Comparison of ENCODE assay signal across 8 mouse cellular contexts in the genomic region with DNA sequence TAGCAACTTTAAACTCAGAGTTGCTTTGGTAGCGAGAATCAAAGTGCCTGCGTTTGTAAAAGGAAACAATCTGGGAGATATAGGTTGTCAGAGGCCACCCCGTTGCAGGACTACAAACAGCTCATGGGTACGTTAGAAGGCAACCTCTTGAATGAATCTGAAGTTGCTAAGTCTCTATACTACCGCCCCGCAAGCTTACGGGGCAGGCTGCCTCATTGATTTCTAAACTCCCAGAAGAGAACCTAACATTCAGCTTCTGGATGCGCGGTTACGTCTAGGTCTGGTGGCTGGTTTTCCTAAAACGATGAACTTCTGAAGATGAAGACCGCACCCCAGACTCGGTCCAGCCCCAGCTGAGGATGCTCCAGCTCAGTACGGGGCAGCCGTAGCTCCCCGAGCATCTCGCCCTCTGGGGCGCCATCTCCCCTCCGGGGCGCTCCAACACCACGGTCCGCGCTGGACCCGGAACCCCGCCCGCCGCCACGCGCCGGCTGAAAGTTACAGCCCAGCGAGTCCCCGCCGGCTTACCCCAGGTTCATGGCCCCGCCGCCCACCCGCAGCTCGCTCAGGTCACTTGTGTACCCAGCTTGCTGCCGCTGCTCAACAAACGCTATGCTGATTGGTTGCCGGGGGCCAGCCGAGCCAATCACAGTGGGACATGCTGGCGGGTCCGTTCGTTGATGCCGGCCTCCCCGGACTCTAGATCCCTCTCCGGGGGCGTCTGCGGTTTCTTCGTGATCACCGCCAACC. TPM values are rescaled to one million over a fixed set of nuclear protein-coding genes. Genes with fewer than 3 reads are reported as not detected.
DNase-seq lines count a peak whose midpoint lies in the region; ATAC-seq and TF ChIP-seq lines count a peak whose summit lies in the region.

A gene (minus strand): TSS at position 567 of the 750 bp plus-strand sequence.

- H3K9ac ChIP-seq in forebrain, embryonic 13.5 days = peak within 1 kb of the TSS; percentile 79
- peak within 1 kb of the TSS; percentile 74 for H3K9ac ChIP-seq in liver, postnatal 0 days (replicated peaks)
- H3K9ac ChIP-seq in neural tube, embryonic 14.5 days (replicated peaks; ENCODE audit: low read depth, low read length) = peak within 1 kb of the TSS; percentile 59

- H3K9me3 ChIP-seq in E14TG2a.4 (ENCODE audit: low read length) = no peaks in the 10 kb centered on the region
- no peaks in the 10 kb centered on the region for H3K9me3 ChIP-seq in forebrain, embryonic 13.5 days (replicated peaks)
- H3K9me3 ChIP-seq in liver, postnatal 0 days (ENCODE audit: low read length) = no peaks in the 10 kb centered on the region
- H3K9me3 ChIP-seq in neural tube, embryonic 14.5 days (ENCODE audit: control insufficient read depth, low read length) = no peaks in the 10 kb centered on the region

- peaks cover 20% of the 10 kb centered on the region for H3K4me1 ChIP-seq in E14TG2a.4 (replicated peaks; ENCODE audit: low read depth, low read length)
- H3K4me1 ChIP-seq in forebrain, embryonic 13.5 days = peaks cover 12% of the 10 kb centered on the region
- no peaks in the 10 kb centered on the region; the same call in 1 of the 2 replicates for H3K4me1 ChIP-seq in liver, postnatal 0 days (ENCODE audit: insufficient read depth)
- peaks cover 3% of the 10 kb centered on the region; the same call in 1 of the 2 replicates for H3K4me1 ChIP-seq in neural tube, embryonic 14.5 days (ENCODE audit: control insufficient read depth, insufficient read depth, low read length)

- TF ChIP-seq EP300 in liver, postnatal 0 days (IDR thresholded peaks at IDR 0.05; ENCODE audit: low read depth) = no peak

- WGBS in forebrain, embryonic 13.5 days = under 1% methylated on average over 51 of the region's 51 CpGs
- under 1% methylated on average over 51 of the region's 51 CpGs for WGBS in large intestine, adult 2 months
- WGBS in liver, postnatal 0 days (ENCODE audit: insufficient replicate concordance) = 1% methylated on average over 51 of the region's 51 CpGs
- WGBS in neural tube, embryonic 14.5 days = under 1% methylated on average over 51 of the region's 51 CpGs

- H3K27me3 ChIP-seq in E14TG2a.4 (ENCODE audit: insufficient read depth, low read length) = no peaks in the 10 kb centered on the region
- no peaks in the 10 kb centered on the region for H3K27me3 ChIP-seq in forebrain, embryonic 13.5 days
- H3K27me3 ChIP-seq in liver, postnatal 0 days (ENCODE audit: insufficient read depth, low read length) = no peaks in the 10 kb centered on the region
- H3K27me3 ChIP-seq in neural tube, embryonic 14.5 days (ENCODE audit: control insufficient read depth, insufficient read depth, low read length) = no peaks in the 10 kb centered on the region

- TF ChIP-seq CTCF in E14TG2a.4 (conservative IDR thresholded peaks at IDR 0.05; ENCODE audit: low read length) = no peak
- no peak for TF ChIP-seq CTCF in liver, postnatal 0 days (IDR thresholded peaks at IDR 0.05; ENCODE audit: low read depth)

- peak within 1 kb of the TSS; percentile 26; the same call in 1 of the 2 replicates for H3K27ac ChIP-seq in forebrain, embryonic 13.5 days
- H3K27ac ChIP-seq in liver, postnatal 0 days (ENCODE audit: low read depth) = peak within 1 kb of the TSS; percentile 34
- H3K27ac ChIP-seq in neural tube, embryonic 14.5 days (ENCODE audit: low read depth, low read length) = peak within 1 kb of the TSS; percentile 68

- peak; percentile 99 for ATAC-seq in forebrain, embryonic 13.5 days
- ATAC-seq in liver, postnatal 0 days = peak; percentile 99
- ATAC-seq in neural tube, embryonic 14.5 days (ENCODE audit: low read depth) = peak; percentile 99

- peak within 1 kb of the TSS; percentile 79 for H3K4me2 ChIP-seq in forebrain, embryonic 13.5 days
- H3K4me2 ChIP-seq in liver, postnatal 0 days (ENCODE audit: low read depth, low read length) = peak within 1 kb of the TSS; percentile 78
- peak within 1 kb of the TSS; percentile 68 for H3K4me2 ChIP-seq in neural tube, embryonic 14.5 days (ENCODE audit: low read depth, low read length)

- H3K4me3 ChIP-seq in E14TG2a.4 (replicated peaks; ENCODE audit: low read length) = peak within 1 kb of the TSS; percentile 94
- H3K4me3 ChIP-seq in forebrain, embryonic 13.5 days = peak within 1 kb of the TSS; percentile 71
- peak within 1 kb of the TSS; percentile 84 for H3K4me3 ChIP-seq in liver, postnatal 0 days (ENCODE audit: low read depth, low read length)
- H3K4me3 ChIP-seq in neural tube, embryonic 14.5 days (ENCODE audit: low read depth, low read length) = peak within 1 kb of the TSS; percentile 77

- peak; percentile 93 for DNase-seq in c-Kit-positive CD71-positive TER-119-positive erythroid progenitor cells, embryonic 14.5 days (ENCODE audit: low spot score)
- DNase-seq in heart, postnatal 10 days = peak; percentile 99 to 100
- peak; percentile 73 for DNase-seq in large intestine, adult 2 months (ENCODE audit: low read depth, low spot score)
- DNase-seq in liver, postnatal 0 days = peak; percentile 97
- peak; percentile 98 for DNase-seq in testis, postnatal 10 days (ENCODE audit: low spot score)

- intact Hi-C loops in heart, postnatal 10 days (cut with DNase I) = loop anchor here (5.0 kb wide), 1 partner anchor 234 kb away; no protein-coding TSS in a partner anchor

- H3K36me3 ChIP-seq in E14TG2a.4 (ENCODE audit: insufficient read depth, low read length) = peaks cover 10% of the 10 kb centered on the region
- H3K36me3 ChIP-seq in forebrain, embryonic 13.5 days (ENCODE audit: poor library complexity, severe bottlenecking) = peaks cover 2% of the 10 kb centered on the region; the same call in 1 of the 2 replicates
- no peaks in the 10 kb centered on the region for H3K36me3 ChIP-seq in liver, postnatal 0 days (replicated peaks; ENCODE audit: insufficient read depth, low read length)
- H3K36me3 ChIP-seq in neural tube, embryonic 14.5 days (ENCODE audit: control insufficient read depth, insufficient read depth, low read length) = no peaks in the 10 kb centered on the region

RNA-seq across cellular contexts. Expression of the gene that starts here (rescaled TPM):
- polyA plus RNA-seq in forebrain, embryonic 13.5 days (2015; fragmentation: Nextera tagmentation; extraction: Ambion mirVana) = 17.3 and 17.7 TPM in 2 replicates
- 1 to 10 TPM; 7.9 to 8.8 TPM for total RNA-seq in heart, postnatal 10 days (2021)
- polyA plus RNA-seq in large intestine, adult 2 months (2012; rRNA removed) = 0.72 and 1.2 TPM in 2 replicates
- polyA plus RNA-seq in liver, postnatal 0 days (2015; fragmentation: Nextera tagmentation; extraction: Ambion mirVana) = 1.3 and 1.9 TPM in 2 replicates
- 13.1 and 13.9 TPM in 2 replicates for polyA plus RNA-seq in neural tube, embryonic 14.5 days (2014; fragmentation: Nextera tagmentation; extraction: Ambion mirVana)

Comparison
In these comparisons a context has a peak if more than half of its experiments do, and no peak if none do; other contexts are left out.
1. Peak in every context shown above with its lines: DNase-seq, ATAC-seq, H3K4me3 ChIP-seq and H3K27ac ChIP-seq.